Mouse (Mus musculus) erythroblast, embryonic 14.5 days (primary cell): Measurements from ENCODE around the gene Dgke.

Source experiments
- GATA1 ChIP-seq: IDR thresholded peaks from 2 replicates; pipeline ENCODE4 v1.6.1; 2012; ENCODE audit warnings: low read length, inconsistent platforms, mixed read lengths
- TAL1 ChIP-seq: IDR thresholded peaks from 3 replicates; pipeline ENCODE4 v1.6.1; 2012; ENCODE audit warnings: low read length, inconsistent platforms, mixed read lengths

DNA sequence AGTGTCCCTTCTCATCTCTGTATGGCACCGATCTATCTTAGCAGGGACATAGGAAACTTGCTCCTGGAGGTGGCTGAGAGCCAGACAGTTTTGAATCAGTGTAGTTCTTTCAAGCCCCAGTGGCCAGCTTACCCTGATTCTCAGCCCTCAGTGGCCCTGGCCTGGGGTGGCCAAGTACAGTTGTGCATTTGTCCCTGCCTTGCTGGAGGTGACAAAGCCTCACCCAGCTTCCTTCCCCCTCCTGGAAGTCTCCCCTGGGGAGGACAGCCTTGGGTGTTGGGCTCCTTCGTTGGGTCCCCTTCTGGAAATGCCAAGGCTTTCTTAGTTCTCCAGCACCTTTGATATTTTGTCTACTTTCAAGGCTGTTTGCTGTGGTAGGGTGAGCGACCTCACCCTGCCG is 62.9 kb downstream of the Dgke start:
- no peak for TF ChIP-seq GATA1
- TF ChIP-seq TAL1: no peak
